Mouse (Mus musculus): ENCODE data around the gene Myo1b. TPM values are rescaled to one million over a fixed set of nuclear protein-coding genes. Genes with fewer than 3 reads are reported as not detected.
A peak's percentile ranks its signal among the peaks of the same experiment; 100 is the strongest.

Gene Myo1b
- polyA plus RNA-seq, 1 experiment, result 7.1 TPM

GRCm38 (mm10) chr1:51759657-51760056, 156.2 kb downstream of the Myo1b start:
- TF ChIP-seq USF1 (IDR thresholded peaks at IDR 0.05; ENCODE audit: low read depth) (no peak), POLR2AphosphoS2 (IDR thresholded peaks at IDR 0.05; ENCODE audit: insufficient read length, low read depth) (no peak), SRF (IDR thresholded peaks at IDR 0.05; ENCODE audit: control insufficient read depth, insufficient read length, low read depth) (no peak), E2F4 (IDR thresholded peaks at IDR 0.05; ENCODE audit: insufficient read depth) (no peak), REST (IDR thresholded peaks at IDR 0.05; ENCODE audit: insufficient read depth, insufficient read length) (no peak)
- H3K27me3 ChIP-seq (ENCODE audit: control insufficient read depth, insufficient read depth, insufficient read length), result no peaks in the 10 kb centered on the region
- no peak overlapping the region for H3K4me2 ChIP-seq (ENCODE audit: low read depth)
- H3K36me3 ChIP-seq (ENCODE audit: control insufficient read depth, insufficient read depth), result peaks cover 6% of the 10 kb centered on the region
- H3K4me3 ChIP-seq, result no peak overlapping the region
- no peak overlapping the region for H3ac ChIP-seq (ENCODE audit: control insufficient read depth, insufficient read length)
- H3K79me2 ChIP-seq (ENCODE audit: control insufficient read depth, insufficient read depth), result no peaks in the 10 kb centered on the region

- Histone ChIP-seq H3K4me2 (ENCODE audit: low read depth) (no peak overlapping the region), H3K36me3 (ENCODE audit: control insufficient read depth, insufficient read depth) (peaks cover 6% of the 10 kb centered on the region), H3K79me2 (ENCODE audit: control insufficient read depth, insufficient read depth) (no peaks in the 10 kb centered on the region), H3ac (ENCODE audit: control insufficient read depth, insufficient read length) (no peak overlapping the region), H3K4me3 (no peak overlapping the region), H3K27me3 (ENCODE audit: control insufficient read depth, insufficient read depth, insufficient read length) (no peaks in the 10 kb centered on the region)
- TF ChIP-seq TCF12 (IDR thresholded peaks at IDR 0.05; ENCODE audit: insufficient read depth, poor library complexity, severe bottlenecking) (no peak), CEBPB (IDR thresholded peaks at IDR 0.05; ENCODE audit: insufficient read depth, poor library complexity, severe bottlenecking) (no peak), POLR2A (IDR thresholded peaks at IDR 0.05; ENCODE audit: insufficient read length, low read depth) (no peak), POLR2AphosphoS2 (IDR thresholded peaks at IDR 0.05; ENCODE audit: insufficient read length, low read depth) (no peak), SRF (IDR thresholded peaks at IDR 0.05; ENCODE audit: control insufficient read depth, insufficient read length, low read depth) (no peak), REST (IDR thresholded peaks at IDR 0.05; ENCODE audit: insufficient read depth, insufficient read length) (no peak), MAX (IDR thresholded peaks at IDR 0.05; ENCODE audit: low read depth) (no peak), TCF3 (IDR thresholded peaks at IDR 0.05; ENCODE audit: insufficient read length, low read depth) (no peak)
Observed at GRCm38 (mm10) chr1:51758326-51759109, 157.4 kb downstream of the Myo1b start.

- no peak overlapping the region for H3K4me3 ChIP-seq
- TF ChIP-seq POLR2A (IDR thresholded peaks at IDR 0.05; ENCODE audit: insufficient read length, low read depth) (no peak), SRF (IDR thresholded peaks at IDR 0.05; ENCODE audit: control insufficient read depth, insufficient read length, low read depth) (no peak), MYOG (IDR thresholded peaks at IDR 0.05; ENCODE audit: control insufficient read depth in 1 of 3, insufficient read depth in 1 of 3, insufficient read length in 2 of 3, low read depth in 2 of 3) (no peak), CEBPB (IDR thresholded peaks at IDR 0.05; ENCODE audit: insufficient read depth, poor library complexity, severe bottlenecking) (no peak), E2F4 (IDR thresholded peaks at IDR 0.05; ENCODE audit: insufficient read depth) (no peak), MYOD1 (IDR thresholded peaks at IDR 0.05; ENCODE audit: control insufficient read depth in 1 of 3, insufficient read length in 2 of 3, low read depth in 2 of 3) (no peak), POLR2AphosphoS2 (IDR thresholded peaks at IDR 0.05; ENCODE audit: insufficient read length, low read depth) (no peak), TCF3 (IDR thresholded peaks at IDR 0.05; ENCODE audit: insufficient read length, low read depth) (no peak), REST (IDR thresholded peaks at IDR 0.05; ENCODE audit: insufficient read depth, insufficient read length) (no peak), USF1 (IDR thresholded peaks at IDR 0.05; ENCODE audit: low read depth) (no peak), TCF12 (IDR thresholded peaks at IDR 0.05; ENCODE audit: insufficient read depth, poor library complexity, severe bottlenecking) (no peak)
- H3K27me3 ChIP-seq (ENCODE audit: control insufficient read depth, insufficient read depth, insufficient read length), result no peaks in the 10 kb centered on the region
- no peak overlapping the region for H3K4me2 ChIP-seq (ENCODE audit: low read depth)
- H3K79me2 ChIP-seq (ENCODE audit: control insufficient read depth, insufficient read depth), result no peaks in the 10 kb centered on the region
- no peak overlapping the region for H3ac ChIP-seq (ENCODE audit: control insufficient read depth, insufficient read length)
- H3K36me3 ChIP-seq (ENCODE audit: control insufficient read depth, insufficient read depth), result no peaks in the 10 kb centered on the region
Observed at GRCm38 (mm10) chr1:51753621-51754020, 162.2 kb downstream of the Myo1b start.

GRCm38 (mm10) chr1:51751006-51751405, 164.9 kb downstream of the Myo1b start:
- no peak for TF ChIP-seq CEBPB (IDR thresholded peaks at IDR 0.05; ENCODE audit: insufficient read depth, poor library complexity, severe bottlenecking)
- TF ChIP-seq POLR2AphosphoS2 (IDR thresholded peaks at IDR 0.05; ENCODE audit: insufficient read length, low read depth), result no peak
- no peak for TF ChIP-seq TCF12 (IDR thresholded peaks at IDR 0.05; ENCODE audit: insufficient read depth, poor library complexity, severe bottlenecking)
- no peak for TF ChIP-seq E2F4 (IDR thresholded peaks at IDR 0.05; ENCODE audit: insufficient read depth)
- no peak for TF ChIP-seq TCF3 (IDR thresholded peaks at IDR 0.05; ENCODE audit: insufficient read length, low read depth)
- TF ChIP-seq REST (IDR thresholded peaks at IDR 0.05; ENCODE audit: insufficient read depth, insufficient read length), result no peak
- no peak for TF ChIP-seq MYOD1 (IDR thresholded peaks at IDR 0.05; ENCODE audit: control insufficient read depth in 1 of 3, insufficient read length in 2 of 3, low read depth in 2 of 3)

GRCm38 (mm10) chr1:51748306-51748705, 167.6 kb downstream of the Myo1b start:
- Histone ChIP-seq H3ac (ENCODE audit: control insufficient read depth, insufficient read length) (no peak overlapping the region), H3K36me3 (ENCODE audit: control insufficient read depth, insufficient read depth) (no peaks in the 10 kb centered on the region), H3K4me2 (ENCODE audit: low read depth) (peak overlapping the region; percentile 69), H3K27me3 (ENCODE audit: control insufficient read depth, insufficient read depth, insufficient read length) (no peaks in the 10 kb centered on the region), H3K4me3 (no peak overlapping the region), H3K79me2 (ENCODE audit: control insufficient read depth, insufficient read depth) (no peaks in the 10 kb centered on the region)
- TF ChIP-seq REST (IDR thresholded peaks at IDR 0.05; ENCODE audit: insufficient read depth, insufficient read length) (no peak), POLR2A (IDR thresholded peaks at IDR 0.05; ENCODE audit: insufficient read length, low read depth) (no peak), CEBPB (IDR thresholded peaks at IDR 0.05; ENCODE audit: insufficient read depth, poor library complexity, severe bottlenecking) (no peak), TCF12 (IDR thresholded peaks at IDR 0.05; ENCODE audit: insufficient read depth, poor library complexity, severe bottlenecking) (no peak), POLR2AphosphoS2 (IDR thresholded peaks at IDR 0.05; ENCODE audit: insufficient read length, low read depth) (no peak), USF1 (IDR thresholded peaks at IDR 0.05; ENCODE audit: low read depth) (no peak), TCF3 (IDR thresholded peaks at IDR 0.05; ENCODE audit: insufficient read length, low read depth) (no peak), MYOG (IDR thresholded peaks at IDR 0.05; ENCODE audit: control insufficient read depth in 1 of 3, insufficient read depth in 1 of 3, insufficient read length in 2 of 3, low read depth in 2 of 3) (no peak), E2F4 (IDR thresholded peaks at IDR 0.05; ENCODE audit: insufficient read depth) (no peak), MYOD1 (IDR thresholded peaks at IDR 0.05; ENCODE audit: control insufficient read depth in 1 of 3, insufficient read length in 2 of 3, low read depth in 2 of 3) (no peak), SRF (IDR thresholded peaks at IDR 0.05; ENCODE audit: control insufficient read depth, insufficient read length, low read depth) (no peak), MAX (IDR thresholded peaks at IDR 0.05; ENCODE audit: low read depth) (no peak)

More at GRCm38 (mm10) chr1:51751006-51751405, 164.9 kb downstream of the Myo1b start:
- no peaks in the 10 kb centered on the region for H3K79me2 ChIP-seq (ENCODE audit: control insufficient read depth, insufficient read depth)
- H3ac ChIP-seq (ENCODE audit: control insufficient read depth, insufficient read length), result no peak overlapping the region
- H3K36me3 ChIP-seq (ENCODE audit: control insufficient read depth, insufficient read depth), result no peaks in the 10 kb centered on the region
- no peak overlapping the region for H3K4me2 ChIP-seq (ENCODE audit: low read depth)
- no peaks in the 10 kb centered on the region for H3K27me3 ChIP-seq (ENCODE audit: control insufficient read depth, insufficient read depth, insufficient read length)
- H3K4me3 ChIP-seq, result no peak overlapping the region

Data from myocyte (in vitro differentiated cells).